Mouse (Mus musculus) thymus, postnatal 0 days (tissue): ENCODE data around the gene Akap8. TPM values are rescaled to one million over a fixed set of nuclear protein-coding genes. Genes with fewer than 3 reads are reported as not detected.

Experiments used
- polyA plus RNA-seq: library from polyadenylated mRNA; unstranded; fragments of >200 nt; fragmentation: Nextera tagmentation; extraction: Ambion mirVana; gene quantifications from 2 replicates; pipeline ENCODE4 v1.2.1, GENCODE M21; 2015

Gene Akap8
- polyA plus RNA-seq, 1 experiment from 2014 or later: 82.9 TPM

Other genes starting within 250 kb of the Akap8 start
- gene Notch3, start 154.4 kb downstream of the Akap8 start, polyA plus RNA-seq: 10.6 and 12.6 TPM in 2 replicates
- 0.62 and 0.68 TPM in 2 replicates for gene Ephx3, start 131.7 kb downstream of the Akap8 start, polyA plus RNA-seq
- gene Brd4, start 36.5 kb downstream of the Akap8 start, polyA plus RNA-seq: 53.3 and 60.7 TPM in 2 replicates
- gene Akap8l, start 29.4 kb upstream of the Akap8 start, polyA plus RNA-seq: 62.4 and 66.4 TPM in 2 replicates
- gene Wiz, start 68.2 kb upstream of the Akap8 start, polyA plus RNA-seq: 13.2 and 15.3 TPM in 2 replicates
- 164 and 165 TPM in 2 replicates for gene Rasal3, start 82.3 kb upstream of the Akap8 start, polyA plus RNA-seq
- 32.4 and 34.4 TPM in 2 replicates for gene Pglyrp2, start 102.9 kb upstream of the Akap8 start, polyA plus RNA-seq
- gene Cyp4f39, start 131.5 kb upstream of the Akap8 start, polyA plus RNA-seq: 0.30 and 0.69 TPM in 2 replicates
- 2.2 and 3.0 TPM in 2 replicates for gene Cyp4f17, start 184.8 kb upstream of the Akap8 start, polyA plus RNA-seq
- gene Cyp4f16, start 215.3 kb upstream of the Akap8 start, polyA plus RNA-seq: 5.6 and 6.3 TPM in 2 replicates